Mouse (Mus musculus) hindbrain, embryonic 10.5 days (tissue): ENCODE results near the gene Tbc1d10b. TPM values are rescaled to one million over a fixed set of nuclear protein-coding genes. Genes with fewer than 3 reads are reported as not detected.

Experiments
- DNase-seq: peaks from one replicate; pipeline ENCODE4 v3.0.0-alpha.2; 2017; ENCODE audit warnings: low spot score
- H3K27ac ChIP-seq: fragments of 300-500 bp; sonication (generic); 2 replicates; pipeline ENCODE4 v1.5.1; 2016; ENCODE audit warnings: mild to moderate bottlenecking, moderate library complexity
- H3K27me3 ChIP-seq: fragments of 300-500 bp; sonication (generic); 2 replicates; pipeline ENCODE4 v1.6.1; 2016; ENCODE audit warnings: mild to moderate bottlenecking; ENCODE audit not compliant: poor library complexity, insufficient read depth, severe bottlenecking
- H3K36me3 ChIP-seq: fragments of 300-500 bp; sonication (generic); 2 replicates; pipeline ENCODE4 v1.6.1; 2016; ENCODE audit warnings: mild to moderate bottlenecking, moderate library complexity
- H3K4me1 ChIP-seq: fragments of 300-500 bp; sonication (generic); replicated peaks from 2 replicates; pipeline ENCODE4 v1.6.1; 2016; ENCODE audit warnings: mild to moderate bottlenecking
- H3K4me3 ChIP-seq: fragments of 300-500 bp; sonication (generic); 2 replicates; pipeline ENCODE4 v1.5.1; 2016; ENCODE audit warnings: mild to moderate bottlenecking, moderate library complexity
- H3K9me3 ChIP-seq: fragments of 300-500 bp; sonication (generic); 2 replicates; pipeline ENCODE4 v1.6.1; 2016; ENCODE audit warnings: mild to moderate bottlenecking, moderate library complexity
- WGBS: fragments of 180-500 bp; shearing (Covaris S2); methylation state at CpG from one replicate; pipeline ENCODE4 v1.1.7; 2016; 5-methylcytosine and 5-hydroxymethylcytosine counted together
- polyA plus RNA-seq: library from polyadenylated mRNA; unstranded; fragments of >200 nt; fragmentation: Nextera tagmentation; extraction: Ambion mirVana; gene quantifications from 2 replicates; pipeline ENCODE4 v1.2.1, GENCODE M21; 2016

The Tbc1d10b gene
- polyA plus RNA-seq, 1 experiment from 2014 or later = 28.2 TPM

DNA sequence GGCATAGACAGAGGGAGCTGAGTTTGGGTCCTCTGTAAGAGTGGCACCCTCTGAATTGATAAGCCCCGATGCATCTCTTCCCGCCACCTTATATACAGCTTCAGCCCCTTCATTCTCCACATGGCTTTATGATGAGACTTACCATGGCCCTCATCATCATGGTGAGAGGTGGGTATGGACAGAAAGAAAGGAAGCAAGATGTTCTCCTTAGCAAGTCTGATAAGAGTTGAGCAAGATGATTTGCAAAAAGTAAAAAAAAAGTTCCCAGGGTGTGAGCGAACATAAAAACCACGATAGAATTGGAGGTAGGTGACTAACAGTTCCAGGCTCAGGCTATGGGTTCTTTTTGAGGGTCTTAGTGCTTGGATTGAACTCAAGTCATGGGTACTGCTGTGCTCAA, 10.4 kb upstream of the Tbc1d10b start:
- peaks cover 15% of the 10 kb centered on the region; the same call in 1 of the 2 replicates for H3K4me1 ChIP-seq
- no peak overlapping the region for H3K4me3 ChIP-seq
- no peak overlapping the region for H3K27ac ChIP-seq
- no peak for DNase-seq
- H3K36me3 ChIP-seq = peaks cover 23% of the 10 kb centered on the region
- WGBS = 94% methylated on average over 4 of the region's 4 CpGs
- H3K27me3 ChIP-seq = peaks cover 17% of the 10 kb centered on the region
- H3K9me3 ChIP-seq = 0 out of 2 replicates have a peak, but pooled peaks cover 2% of the 10 kb centered on the region

GRCm38 (mm10) chr7:127217901-127218642, 9.8 kb upstream of the Tbc1d10b start:
- DNase-seq = no peak
- H3K27me3 ChIP-seq = peaks cover 22% of the 10 kb centered on the region
- no peak overlapping the region for H3K4me3 ChIP-seq
- peaks cover 17% of the 10 kb centered on the region; the same call in 1 of the 2 replicates for H3K36me3 ChIP-seq
- WGBS = 79% methylated on average over 10 of the region's 10 CpGs
- 0 out of 2 replicates have a peak, but pooled peaks cover 2% of the 10 kb centered on the region for H3K9me3 ChIP-seq
- no peak overlapping the region for H3K27ac ChIP-seq
- peaks cover 15% of the 10 kb centered on the region; the same call in 1 of the 2 replicates for H3K4me1 ChIP-seq

- WGBS = 90% methylated on average over 6 of the region's 6 CpGs
- Histone ChIP-seq H3K4me1 (peaks cover 15% of the 10 kb centered on the region; the same call in 1 of the 2 replicates), H3K9me3 (0 out of 2 replicates have a peak, but pooled peaks cover 2% of the 10 kb centered on the region), H3K27me3 (peaks cover 28% of the 10 kb centered on the region), H3K4me3 (no peak overlapping the region), H3K36me3 (peaks cover 11% of the 10 kb centered on the region; the same call in 1 of the 2 replicates), H3K27ac (no peak overlapping the region)
- DNase-seq = no peak
Observed at GRCm38 (mm10) chr7:127217475-127217874, 9.2 kb upstream of the Tbc1d10b start.

DNA sequence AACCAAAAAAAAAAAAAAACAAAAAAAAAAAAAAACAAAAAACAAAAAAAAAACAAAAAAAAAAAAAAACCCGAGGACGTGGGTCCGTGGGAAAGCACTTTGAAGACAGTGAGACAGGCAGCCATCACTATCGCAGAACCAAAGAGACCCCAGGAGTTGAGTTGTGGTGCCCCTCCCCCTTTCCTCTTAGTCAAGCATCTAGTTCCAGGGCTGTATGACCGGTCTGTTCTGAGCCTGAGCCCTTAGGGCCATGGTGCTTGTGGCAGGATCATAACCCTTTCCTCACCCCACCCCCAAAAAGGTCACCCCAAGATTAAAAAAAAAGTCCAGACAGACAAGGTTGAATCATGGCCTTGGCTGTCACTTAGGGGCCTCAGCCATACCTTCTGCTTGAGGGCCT, 8.0 kb upstream of the Tbc1d10b start:
- H3K4me3 ChIP-seq = no peak overlapping the region
- WGBS = 84% methylated on average over 5 of the region's 5 CpGs

DNA sequence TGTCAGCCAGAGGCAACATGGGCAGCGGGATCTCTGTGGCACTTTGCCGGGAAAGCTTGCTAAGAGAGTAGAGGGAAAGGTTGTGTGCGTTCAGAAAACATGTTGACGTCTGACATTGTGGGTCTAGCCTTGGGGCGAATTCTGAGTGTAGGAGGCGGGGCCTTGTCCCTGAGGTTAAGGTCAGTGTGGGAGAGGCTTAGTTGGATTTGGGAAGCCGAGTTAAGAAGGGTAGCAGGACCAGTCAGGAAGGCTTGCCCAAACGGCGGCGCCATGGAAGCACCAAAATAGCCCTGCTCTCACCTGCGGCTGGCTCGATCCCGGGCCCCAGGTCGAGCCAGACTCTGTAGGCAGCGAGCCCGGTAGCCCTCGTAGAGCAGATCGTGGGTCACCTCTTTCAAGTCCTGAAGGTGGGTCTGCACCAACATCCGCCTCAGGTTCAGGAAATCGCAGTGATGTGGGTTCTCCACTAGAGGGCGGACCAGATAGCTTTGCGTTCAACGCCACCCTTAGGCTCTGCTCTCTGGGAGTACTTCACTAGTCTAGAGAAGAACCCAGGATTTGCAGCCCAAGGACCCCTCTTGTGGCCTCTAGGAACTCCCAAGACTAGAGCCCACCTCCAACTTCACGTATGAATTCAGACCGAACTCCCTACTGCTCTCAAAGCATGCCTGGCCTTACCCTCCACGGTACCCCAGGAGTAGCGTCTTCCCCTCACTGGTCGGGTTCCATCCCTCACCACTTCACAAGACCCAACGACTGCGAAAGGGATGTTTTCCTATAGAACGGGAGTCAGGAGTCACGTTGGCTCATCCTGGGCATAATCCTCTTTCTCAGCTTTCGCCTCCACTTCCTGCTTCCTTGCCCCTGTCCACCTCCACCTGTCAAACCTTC, 7.0 kb upstream of the Tbc1d10b start:
- Histone ChIP-seq H3K36me3 (0 out of 2 replicates have a peak, but pooled peaks cover 4% of the 10 kb centered on the region), H3K27me3 (peaks cover 37% of the 10 kb centered on the region), H3K4me3 (peak overlapping the region; percentile 42), H3K4me1 (peaks cover 18% of the 10 kb centered on the region; the same call in 1 of the 2 replicates), H3K27ac (no peak overlapping the region), H3K9me3 (no peaks in the 10 kb centered on the region)
- peak; percentile 69 for DNase-seq
- WGBS = 24% methylated on average over 33 of the region's 33 CpGs

More for the DNA sequence above, 8.0 kb upstream of the Tbc1d10b start:
- Histone ChIP-seq H3K36me3 (0 out of 2 replicates have a peak, but pooled peaks cover 4% of the 10 kb centered on the region), H3K9me3 (no peaks in the 10 kb centered on the region), H3K27me3 (peaks cover 33% of the 10 kb centered on the region), H3K4me1 (peaks cover 17% of the 10 kb centered on the region; the same call in 1 of the 2 replicates), H3K27ac (no peak overlapping the region)
- no peak for DNase-seq

DNA sequence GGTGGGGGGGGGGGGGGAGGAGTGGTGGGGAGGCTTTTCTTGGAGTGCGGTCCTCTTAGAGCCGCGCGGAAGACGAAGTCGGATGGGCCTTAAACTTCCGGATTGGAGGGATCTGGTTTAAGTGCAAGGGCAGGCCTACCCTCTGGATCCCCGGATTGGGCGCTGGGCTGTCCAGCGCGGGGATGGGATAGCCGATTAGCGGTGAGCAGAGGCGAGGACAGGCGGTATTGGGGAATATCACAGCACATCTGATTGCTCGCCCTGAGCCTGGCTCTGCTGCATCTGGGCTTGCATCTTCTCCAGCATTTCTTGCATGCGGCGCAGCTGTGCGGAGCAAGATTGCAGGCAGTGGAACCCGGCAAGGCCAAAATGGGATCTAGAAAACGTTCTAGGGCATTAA, 6.3 kb upstream of the Tbc1d10b start:
- Histone ChIP-seq H3K27ac (no peak overlapping the region), H3K4me1 (peaks cover 23% of the 10 kb centered on the region; the same call in 1 of the 2 replicates), H3K36me3 (0 out of 2 replicates have a peak, but pooled peaks cover 4% of the 10 kb centered on the region), H3K27me3 (peaks cover 37% of the 10 kb centered on the region), H3K4me3 (peak overlapping the region; percentile 42), H3K9me3 (no peaks in the 10 kb centered on the region)
- DNase-seq = no peak
- 23% methylated on average over 21 of the region's 21 CpGs for WGBS

GRCm38 (mm10) chr7:127213930-127214329, 5.7 kb upstream of the Tbc1d10b start:
- Histone ChIP-seq H3K36me3 (0 out of 2 replicates have a peak, but pooled peaks cover 4% of the 10 kb centered on the region), H3K4me1 (peaks cover 29% of the 10 kb centered on the region; the same call in 1 of the 2 replicates), H3K27me3 (peaks cover 37% of the 10 kb centered on the region), H3K27ac (no peak overlapping the region), H3K4me3 (0 out of 2 replicates have a peak overlapping the region, but pooled peaks have one; percentile 42), H3K9me3 (no peaks in the 10 kb centered on the region)
- 45% methylated on average over 12 of the region's 12 CpGs for WGBS
- DNase-seq = no peak

DNA sequence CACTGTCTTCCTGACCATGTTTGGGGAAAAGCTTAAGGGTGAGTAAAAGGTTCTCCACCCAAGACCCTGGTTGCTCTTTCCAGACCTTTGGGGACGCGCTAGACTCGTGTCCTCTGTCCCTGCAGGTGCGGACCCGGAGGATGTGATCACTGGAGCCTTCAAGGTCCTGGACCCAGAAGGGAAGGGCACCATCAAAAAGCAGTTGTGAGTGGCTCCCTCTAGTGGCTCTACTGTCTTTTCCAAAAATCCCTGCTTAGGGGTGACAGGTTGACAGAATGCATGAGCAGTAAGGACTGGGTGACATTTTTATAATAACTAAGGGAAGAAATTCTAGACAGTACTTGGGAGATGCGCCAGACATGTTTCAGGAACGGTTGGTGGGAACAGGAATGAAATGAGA, 5.2 kb upstream of the Tbc1d10b start:
- Histone ChIP-seq H3K9me3 (no peaks in the 10 kb centered on the region), H3K36me3 (0 out of 2 replicates have a peak, but pooled peaks cover 4% of the 10 kb centered on the region), H3K4me3 (no peak overlapping the region), H3K27ac (no peak overlapping the region), H3K27me3 (peaks cover 37% of the 10 kb centered on the region), H3K4me1 (peaks cover 29% of the 10 kb centered on the region; the same call in 1 of the 2 replicates)
- 36% methylated on average over 7 of the region's 7 CpGs for WGBS
- DNase-seq = peak; percentile 18

- no peak overlapping the region for H3K4me3 ChIP-seq
- no peaks in the 10 kb centered on the region for H3K9me3 ChIP-seq
- 90% methylated on average over 12 of the region's 12 CpGs for WGBS
- H3K36me3 ChIP-seq = 0 out of 2 replicates have a peak, but pooled peaks cover 4% of the 10 kb centered on the region
- H3K4me1 ChIP-seq = peaks cover 35% of the 10 kb centered on the region
- H3K27ac ChIP-seq = no peak overlapping the region
- DNase-seq = no peak
- peaks cover 37% of the 10 kb centered on the region for H3K27me3 ChIP-seq
Observed at GRCm38 (mm10) chr7:127212432-127213250, 4.4 kb upstream of the Tbc1d10b start.

GRCm38 (mm10) chr7:127211014-127211745, 2.9 kb upstream of the Tbc1d10b start:
- WGBS = 70% methylated on average over 5 of the region's 5 CpGs
- no peak overlapping the region for H3K27ac ChIP-seq

DNA sequence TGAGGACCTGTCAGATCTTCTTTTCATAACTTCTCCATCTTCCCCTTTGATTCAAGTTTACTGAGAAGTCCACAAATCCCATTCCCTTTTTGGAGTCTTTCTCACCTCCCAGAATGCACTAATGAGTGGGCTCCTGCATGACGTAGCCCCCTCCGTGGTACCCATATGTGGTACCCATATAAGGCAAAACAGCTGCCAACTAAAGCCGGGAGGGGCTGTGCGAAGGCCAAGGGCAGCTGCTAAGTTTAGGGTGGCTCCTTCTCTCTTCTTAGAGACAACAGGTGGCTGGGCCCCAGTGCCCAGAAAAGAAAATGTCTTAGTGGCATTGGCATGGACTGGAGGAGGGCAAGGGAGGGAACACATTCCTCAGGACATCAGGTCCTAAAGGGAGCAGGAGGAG, 2.0 kb upstream of the Tbc1d10b start:
- Histone ChIP-seq H3K9me3 (no peaks in the 10 kb centered on the region), H3K36me3 (peaks cover 7% of the 10 kb centered on the region), H3K4me1 (peaks cover 54% of the 10 kb centered on the region), H3K4me3 (0 out of 2 replicates have a peak overlapping the region, but pooled peaks have one; percentile 2), H3K27ac (no peak overlapping the region), H3K27me3 (peaks cover 47% of the 10 kb centered on the region)
- DNase-seq = no peak
- WGBS = 97% methylated on average over 4 of the region's 4 CpGs

More at GRCm38 (mm10) chr7:127211014-127211745, 2.9 kb upstream of the Tbc1d10b start:
- Histone ChIP-seq H3K4me3 (no peak overlapping the region), H3K36me3 (0 out of 2 replicates have a peak, but pooled peaks cover 4% of the 10 kb centered on the region), H3K4me1 (peaks cover 50% of the 10 kb centered on the region), H3K9me3 (no peaks in the 10 kb centered on the region), H3K27me3 (peaks cover 48% of the 10 kb centered on the region)
- DNase-seq = no peak
